Mouse (Mus musculus) limb, embryonic 13.5 days (tissue): ENCODE results near the gene Cep95. TPM values are rescaled to one million over a fixed set of nuclear protein-coding genes. Genes with fewer than 3 reads are reported as not detected.

Source experiments
- microRNA-seq: library from miRNA; unstranded; fragments of <30 nt; microRNA quantifications from one replicate; pipeline ENCODE4, GENCODE M21; 2016
- polyA plus RNA-seq: library from polyadenylated mRNA; unstranded; fragments of >200 nt; fragmentation: Nextera tagmentation; extraction: Ambion mirVana; gene quantifications from 2 replicates; pipeline ENCODE4 v1.2.1, GENCODE M21; 2015

Cep95 gene
- polyA plus RNA-seq, 1 experiment from 2014 or later = 28.9 TPM

Small RNAs within 50 kb of the gene (microRNA-seq; reads per million reads assigned to microRNA genes)
- gene Gm25994 (not detected), gene Mir3064 (7.5 reads per million, percentile 22 among the genes with 10 or more reads in this experiment)

Other genes starting within 250 kb of the Cep95 start
- gene Tex2, start 175.8 kb upstream of the Cep95 start, polyA plus RNA-seq = 7.5 and 8.2 TPM in 2 replicates
- gene Pecam1, start 38.6 kb upstream of the Cep95 start, polyA plus RNA-seq = 33.5 and 36.8 TPM in 2 replicates
- 1.4 and 2.2 TPM in 2 replicates for gene Milr1, start 38.0 kb upstream of the Cep95 start, polyA plus RNA-seq
- 13.2 and 15.0 TPM in 2 replicates for gene Polg2, start 9.7 kb upstream of the Cep95 start, polyA plus RNA-seq
- gene Ddx5, start 67 bp upstream of the Cep95 start, polyA plus RNA-seq = 359 and 363 TPM in 2 replicates
- gene Smurf2, start 131.5 kb downstream of the Cep95 start, polyA plus RNA-seq = 14.5 and 15.8 TPM in 2 replicates
- gene Kpna2, start 210.3 kb downstream of the Cep95 start, polyA plus RNA-seq = 376 and 389 TPM in 2 replicates
- gene 1810010H24Rik, start 236.4 kb downstream of the Cep95 start, polyA plus RNA-seq = 1.9 and 2.3 TPM in 2 replicates